Mouse (Mus musculus): ENCODE data around the gene Pik3c2g.
A peak's percentile ranks its signal among the peaks of the same experiment; 100 is the strongest.

The Pik3c2g gene

GRCm38 (mm10) chr6:139841272-139841671 is 254.3 kb downstream of the Pik3c2g start:
- no peak for DNase-seq (ENCODE audit: low spot score)

- no peak for DNase-seq (ENCODE audit: low spot score)
Measured at GRCm38 (mm10) chr6:139842626-139843025, 255.6 kb downstream of the Pik3c2g start.

- DNase-seq (ENCODE audit: low spot score): no peak
Measured at GRCm38 (mm10) chr6:139843531-139843930, 256.5 kb downstream of the Pik3c2g start.

GRCm38 (mm10) chr6:139846889-139847544 is 260.0 kb downstream of the Pik3c2g start:
- DNase-seq (ENCODE audit: low spot score): no peak

- DNase-seq (ENCODE audit: low spot score): no peak
Measured at GRCm38 (mm10) chr6:139849931-139850330, 262.9 kb downstream of the Pik3c2g start.

GRCm38 (mm10) chr6:139851705-139852603 is 264.9 kb downstream of the Pik3c2g start:
- no peak for DNase-seq (ENCODE audit: low spot score)

GRCm38 (mm10) chr6:139852836-139853235 is 265.8 kb downstream of the Pik3c2g start:
- DNase-seq (ENCODE audit: low spot score): no peak

GRCm38 (mm10) chr6:139860141-139860540 is 273.1 kb downstream of the Pik3c2g start:
- no peak for DNase-seq (ENCODE audit: low spot score)

- DNase-seq (ENCODE audit: low spot score): no peak
Measured at GRCm38 (mm10) chr6:139861534-139861933, 274.5 kb downstream of the Pik3c2g start.

GRCm38 (mm10) chr6:139865059-139865673 is 278.1 kb downstream of the Pik3c2g start:
- no peak for DNase-seq (ENCODE audit: low spot score)

GRCm38 (mm10) chr6:139874418-139875176 is 287.6 kb downstream of the Pik3c2g start:
- DNase-seq (ENCODE audit: low spot score): peak; percentile 13

- DNase-seq (ENCODE audit: low spot score): no peak
Measured at GRCm38 (mm10) chr6:139876691-139877090, 289.7 kb downstream of the Pik3c2g start.

GRCm38 (mm10) chr6:139877476-139878361 is 290.7 kb downstream of the Pik3c2g start:
- no peak for DNase-seq (ENCODE audit: low spot score)

- no peak for DNase-seq (ENCODE audit: low spot score)
Measured at GRCm38 (mm10) chr6:139878362-139878696, 291.3 kb downstream of the Pik3c2g start.

- no peak for DNase-seq (ENCODE audit: low spot score)
Measured at GRCm38 (mm10) chr6:139882076-139882475, 295.1 kb downstream of the Pik3c2g start.

- no peak for DNase-seq (ENCODE audit: low spot score)
Measured at GRCm38 (mm10) chr6:139887175-139887574, 300.2 kb downstream of the Pik3c2g start.

- no peak for DNase-seq (ENCODE audit: low spot score)
Measured at GRCm38 (mm10) chr6:139895637-139896036, 308.6 kb downstream of the Pik3c2g start.

GRCm38 (mm10) chr6:139899630-139900151 is 312.7 kb downstream of the Pik3c2g start:
- DNase-seq (ENCODE audit: low spot score): no peak

- DNase-seq (ENCODE audit: low spot score): no peak
Measured at GRCm38 (mm10) chr6:139901801-139902200, 314.8 kb downstream of the Pik3c2g start.

- DNase-seq (ENCODE audit: low spot score): no peak
Measured at GRCm38 (mm10) chr6:139907138-139907537, 320.1 kb downstream of the Pik3c2g start.
